Mouse (Mus musculus): Measurements from ENCODE around the gene Sntb2. TPM values are rescaled to one million over a fixed set of nuclear protein-coding genes. Genes with fewer than 3 reads are reported as not detected.

Sntb2 gene
- polyA plus RNA-seq, 1 experiment: 8.7 TPM

DNA sequence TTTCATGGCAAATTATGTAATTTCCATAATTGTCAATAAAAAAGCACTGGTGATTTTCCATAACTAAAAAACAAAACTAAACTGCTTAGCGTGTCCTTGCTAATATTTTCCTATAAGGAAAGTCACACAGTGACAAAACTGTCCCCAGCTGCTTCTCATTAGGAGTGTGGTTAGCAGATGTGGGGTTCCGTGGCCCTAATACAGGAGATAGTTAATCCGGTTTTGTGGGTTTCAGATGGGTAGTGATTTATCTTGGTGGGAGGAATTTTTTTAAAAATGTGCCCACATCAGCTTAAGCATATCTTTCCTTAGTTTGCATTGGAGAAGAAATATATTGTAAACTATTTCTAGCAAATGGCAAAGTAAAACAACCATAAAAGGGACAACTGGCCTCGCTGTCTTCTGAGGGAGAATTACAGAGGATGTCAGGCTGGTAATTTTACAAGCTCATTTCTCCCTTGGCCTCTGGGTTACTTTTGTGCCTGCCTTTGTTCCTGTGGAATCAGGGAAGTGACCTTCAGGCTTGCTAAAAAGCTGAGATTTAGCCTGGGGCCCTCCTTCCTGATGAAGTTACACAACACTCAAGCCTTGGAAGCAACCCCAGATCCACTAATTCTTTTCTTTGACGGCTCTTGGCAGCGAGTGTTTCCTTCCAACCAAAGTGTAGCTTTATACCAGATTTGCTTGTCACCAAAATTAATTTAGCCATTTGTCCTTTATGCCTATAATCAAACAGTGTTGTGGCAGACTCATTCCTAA, 6.2 kb upstream of the Sntb2 start:
- Histone ChIP-seq H3K4me1 (ENCODE audit: control insufficient read depth, insufficient read depth, low read length) (peaks cover 2% of the 10 kb centered on the region), H3K4me3 (ENCODE audit: insufficient read depth, low read length) (no peak overlapping the region), H3K27ac (ENCODE audit: insufficient read depth, low read length) (no peak overlapping the region)
- TF ChIP-seq CTCF (IDR thresholded peaks at IDR 0.05; ENCODE audit: extremely low read depth, insufficient read depth, low read length) (no peak), POLR2A (IDR thresholded peaks at IDR 0.05; ENCODE audit: extremely low read depth, insufficient read depth, low read length) (no peak)

- Histone ChIP-seq H3K27ac (ENCODE audit: insufficient read depth, low read length) (no peak overlapping the region), H3K4me3 (ENCODE audit: insufficient read depth, low read length) (no peak overlapping the region), H3K4me1 (ENCODE audit: control insufficient read depth, insufficient read depth, low read length) (peaks cover 2% of the 10 kb centered on the region)
- TF ChIP-seq CTCF (IDR thresholded peaks at IDR 0.05; ENCODE audit: extremely low read depth, insufficient read depth, low read length): no peak
- no peak for TF ChIP-seq POLR2A (IDR thresholded peaks at IDR 0.05; ENCODE audit: extremely low read depth, insufficient read depth, low read length)
These were observed 5.6 kb upstream of the Sntb2 start for GRCm38 (mm10) chr8:106929921-106930320.

GRCm38 (mm10) chr8:106932376-106933065, 3.0 kb upstream of the Sntb2 start:
- peaks cover 2% of the 10 kb centered on the region for H3K4me1 ChIP-seq (ENCODE audit: control insufficient read depth, insufficient read depth, low read length)
- no peak overlapping the region for H3K4me3 ChIP-seq (ENCODE audit: insufficient read depth, low read length)
- no peak overlapping the region for H3K27ac ChIP-seq (ENCODE audit: insufficient read depth, low read length)
- TF ChIP-seq CTCF (IDR thresholded peaks at IDR 0.05; ENCODE audit: extremely low read depth, insufficient read depth, low read length): no peak
- TF ChIP-seq POLR2A (IDR thresholded peaks at IDR 0.05; ENCODE audit: extremely low read depth, insufficient read depth, low read length): no peak

DNA sequence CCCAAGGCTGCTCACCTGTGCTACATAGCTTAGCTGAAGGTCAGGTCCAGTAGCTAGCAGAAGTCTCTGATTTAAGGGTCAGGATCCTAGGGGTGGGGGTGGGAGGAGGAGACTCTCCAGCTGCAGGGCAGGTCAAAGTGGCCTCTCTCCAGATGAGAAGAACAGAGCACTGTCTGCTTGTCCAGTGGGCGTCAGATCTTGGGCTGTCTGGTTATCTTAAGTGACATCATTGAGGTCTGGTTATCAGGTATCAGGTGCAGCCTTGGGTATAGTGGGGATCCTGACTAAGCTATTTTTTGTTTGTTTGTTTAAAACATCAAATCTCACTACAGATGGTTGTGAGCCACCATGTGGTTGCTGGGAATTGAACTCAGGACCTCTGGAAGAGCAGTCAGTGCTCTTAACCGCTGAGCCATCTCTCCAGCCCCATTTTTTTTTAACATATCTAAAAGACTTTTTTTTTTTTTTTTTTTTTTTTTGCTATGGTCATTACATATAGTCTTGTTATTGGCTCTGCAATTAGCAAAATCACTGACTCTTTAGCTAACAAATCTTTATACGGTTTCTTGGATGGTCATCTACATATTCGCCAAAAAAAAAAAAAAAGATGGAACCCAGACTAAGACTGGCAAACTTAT, 1.9 kb upstream of the Sntb2 start:
- Histone ChIP-seq H3K4me3 (ENCODE audit: insufficient read depth, low read length) (no peak overlapping the region), H3K4me1 (ENCODE audit: control insufficient read depth, insufficient read depth, low read length) (peaks cover 3% of the 10 kb centered on the region), H3K27ac (ENCODE audit: insufficient read depth, low read length) (no peak overlapping the region)
- no peak for TF ChIP-seq POLR2A (IDR thresholded peaks at IDR 0.05; ENCODE audit: extremely low read depth, insufficient read depth, low read length)
- TF ChIP-seq CTCF (IDR thresholded peaks at IDR 0.05; ENCODE audit: extremely low read depth, insufficient read depth, low read length): no peak

- Histone ChIP-seq H3K27ac (ENCODE audit: insufficient read depth, low read length) (no peak overlapping the region), H3K4me1 (ENCODE audit: control insufficient read depth, insufficient read depth, low read length) (peaks cover 3% of the 10 kb centered on the region), H3K4me3 (ENCODE audit: insufficient read depth, low read length) (no peak overlapping the region)
- TF ChIP-seq CTCF (IDR thresholded peaks at IDR 0.05; ENCODE audit: extremely low read depth, insufficient read depth, low read length) (no peak), POLR2A (IDR thresholded peaks at IDR 0.05; ENCODE audit: extremely low read depth, insufficient read depth, low read length) (no peak)
These were observed 1.1 kb upstream of the Sntb2 start for GRCm38 (mm10) chr8:106934226-106934977.

DNA sequence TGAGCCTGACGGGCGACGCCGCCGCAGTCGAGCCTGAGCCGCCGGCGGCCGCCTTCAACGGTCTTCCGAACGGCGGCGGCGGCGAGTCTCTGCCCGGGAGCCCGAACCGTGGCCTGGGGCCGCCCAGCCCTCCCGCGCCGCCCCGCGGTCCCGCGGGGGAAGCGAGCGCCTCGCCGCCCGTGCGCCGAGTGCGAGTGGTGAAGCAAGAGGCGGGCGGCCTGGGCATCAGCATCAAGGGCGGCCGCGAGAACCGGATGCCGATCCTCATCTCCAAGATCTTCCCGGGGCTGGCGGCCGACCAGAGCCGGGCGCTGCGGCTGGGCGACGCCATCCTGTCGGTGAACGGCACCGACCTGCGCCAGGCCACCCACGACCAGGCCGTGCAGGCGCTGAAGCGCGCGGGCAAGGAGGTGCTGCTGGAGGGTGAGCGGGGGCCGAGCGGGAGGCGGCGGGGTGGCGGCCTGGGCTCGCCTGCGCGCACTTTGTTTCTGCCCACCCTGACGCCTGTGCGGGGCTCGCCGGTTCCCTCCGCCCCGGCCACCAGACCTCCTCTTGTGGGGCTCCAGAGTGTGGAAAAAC, 438 bp downstream of the Sntb2 start:
- Histone ChIP-seq H3K27ac (ENCODE audit: insufficient read depth, low read length) (peak overlapping the region; percentile 79), H3K4me3 (ENCODE audit: insufficient read depth, low read length) (peak overlapping the region; percentile 40), H3K4me1 (ENCODE audit: control insufficient read depth, insufficient read depth, low read length) (peaks cover 5% of the 10 kb centered on the region)
- TF ChIP-seq CTCF (IDR thresholded peaks at IDR 0.05; ENCODE audit: extremely low read depth, insufficient read depth, low read length) (no peak), POLR2A (IDR thresholded peaks at IDR 0.05; ENCODE audit: extremely low read depth, insufficient read depth, low read length) (no peak)

DNA sequence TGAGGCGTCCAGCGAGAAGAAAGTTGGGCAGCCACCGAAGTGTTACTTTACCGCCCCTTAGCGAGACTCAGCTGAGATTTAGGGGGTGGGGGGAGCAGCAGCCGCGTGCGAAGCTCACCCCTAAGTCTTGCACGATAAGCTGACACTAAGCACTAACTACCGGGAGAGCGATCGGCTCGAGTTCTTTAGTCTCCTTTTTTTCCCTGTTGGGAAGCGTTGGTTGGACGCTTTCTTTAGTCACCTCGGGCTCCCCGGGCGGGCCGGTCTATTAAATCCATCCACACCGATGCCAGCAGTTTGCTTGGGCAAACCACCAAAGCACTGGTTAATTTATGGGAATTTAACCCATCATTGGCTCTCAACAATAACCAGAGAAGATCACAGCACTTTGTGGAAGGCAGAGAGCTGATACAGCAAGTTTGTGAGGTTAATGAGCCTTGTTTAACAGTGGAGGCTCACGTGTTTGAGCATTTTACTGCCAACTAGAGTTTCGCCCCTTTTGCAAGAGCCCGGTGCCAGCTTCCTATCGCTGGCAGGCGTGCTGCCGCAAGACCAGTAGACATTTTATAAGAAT, 1.0 kb downstream of the Sntb2 start:
- Histone ChIP-seq H3K27ac (ENCODE audit: insufficient read depth, low read length) (peak overlapping the region; percentile 79; the same call in 1 of the 2 replicates), H3K4me1 (ENCODE audit: control insufficient read depth, insufficient read depth, low read length) (peaks cover 5% of the 10 kb centered on the region), H3K4me3 (ENCODE audit: insufficient read depth, low read length) (peak overlapping the region; percentile 40)
- no peak for TF ChIP-seq POLR2A (IDR thresholded peaks at IDR 0.05; ENCODE audit: extremely low read depth, insufficient read depth, low read length)
- TF ChIP-seq CTCF (IDR thresholded peaks at IDR 0.05; ENCODE audit: extremely low read depth, insufficient read depth, low read length): no peak

- Histone ChIP-seq H3K4me1 (ENCODE audit: control insufficient read depth, insufficient read depth, low read length) (peaks cover 5% of the 10 kb centered on the region; the same call in 1 of the 2 replicates), H3K4me3 (ENCODE audit: insufficient read depth, low read length) (peak overlapping the region; percentile 40), H3K27ac (ENCODE audit: insufficient read depth, low read length) (no peak overlapping the region)
- TF ChIP-seq POLR2A (IDR thresholded peaks at IDR 0.05; ENCODE audit: extremely low read depth, insufficient read depth, low read length) (no peak), CTCF (IDR thresholded peaks at IDR 0.05; ENCODE audit: extremely low read depth, insufficient read depth, low read length) (no peak)
These were observed 1.7 kb downstream of the Sntb2 start for GRCm38 (mm10) chr8:106937081-106937800.

Measured in cortical plate, adult 2 months (tissue).